20 mouse cellular contexts compared by ENCODE assay signal in the genomic region with DNA sequence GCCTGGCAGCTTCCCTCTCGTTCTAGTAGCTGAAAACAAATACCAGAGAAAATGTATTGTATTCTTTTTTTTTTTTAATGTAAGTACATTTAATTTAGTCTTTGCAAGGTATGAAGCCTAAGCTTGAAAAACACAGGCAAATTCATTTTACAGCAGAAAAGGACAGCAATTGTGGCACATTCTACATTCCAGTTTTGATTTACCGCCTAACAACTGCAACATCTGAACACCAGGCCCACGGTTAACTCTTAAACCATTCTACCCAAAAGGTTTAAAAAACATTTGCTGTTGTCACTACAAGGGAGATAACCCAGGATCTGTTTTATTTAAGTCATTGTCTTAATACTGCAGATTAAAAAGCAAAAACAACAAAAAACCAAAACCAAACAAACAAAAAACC.
"Had no signal": no experiment of that assay in that cellular context is flagged by ENCODE, and none has a peak within 500 bp of the region (broad histone marks: within the 10 kb centered on the region; RNA-seq: fewer than 3 reads in every experiment).

No protein-coding gene starts in this region.

- DNase-seq: cerebellum, postnatal 36 days; embryo, embryonic 11 days; forebrain, postnatal 0 days; gastrocnemius, postnatal 10 days; gastrocnemius, postnatal 14 days; gastrocnemius, postnatal 25 days; gastrocnemius, postnatal 36 days; heart, adult 11 months; heart, adult 18-20 months; heart, adult 2 months had no signal

- H3K36me3 ChIP-seq: embryonic facial prominence, embryonic 10.5 days; embryonic facial prominence, embryonic 12.5 days; embryonic facial prominence, embryonic 13.5 days; embryonic facial prominence, embryonic 15.5 days; forebrain, embryonic 10.5 days; forebrain, embryonic 12.5 days; forebrain, embryonic 15.5 days had no signal

- H3K4me3 ChIP-seq: embryonic facial prominence, embryonic 10.5 days; embryonic facial prominence, embryonic 12.5 days; embryonic facial prominence, embryonic 13.5 days; embryonic facial prominence, embryonic 15.5 days; erythroblast, embryonic 14.5 days; forebrain, embryonic 10.5 days; forebrain, embryonic 12.5 days; forebrain, embryonic 13.5 days; forebrain, embryonic 15.5 days; gastrocnemius, adult 2 months; heart, adult 2 months had no signal

- H3K27me3 ChIP-seq: embryonic facial prominence, embryonic 12.5 days; embryonic facial prominence, embryonic 13.5 days; embryonic facial prominence, embryonic 15.5 days; forebrain, embryonic 12.5 days; forebrain, embryonic 13.5 days; forebrain, embryonic 15.5 days had no signal

- H3K27ac ChIP-seq: embryonic facial prominence, embryonic 10.5 days; embryonic facial prominence, embryonic 12.5 days; embryonic facial prominence, embryonic 13.5 days; forebrain, embryonic 10.5 days; forebrain, embryonic 12.5 days; forebrain, embryonic 13.5 days; forebrain, embryonic 15.5 days; gastrocnemius, adult 2 months; heart, adult 2 months had no signal

- H3K4me2 ChIP-seq: embryonic facial prominence, embryonic 12.5 days; embryonic facial prominence, embryonic 15.5 days; forebrain, embryonic 12.5 days; forebrain, embryonic 13.5 days; forebrain, embryonic 15.5 days had no signal
